Comparison of ENCODE assay signal across 29 mouse cellular contexts in the genomic region with DNA sequence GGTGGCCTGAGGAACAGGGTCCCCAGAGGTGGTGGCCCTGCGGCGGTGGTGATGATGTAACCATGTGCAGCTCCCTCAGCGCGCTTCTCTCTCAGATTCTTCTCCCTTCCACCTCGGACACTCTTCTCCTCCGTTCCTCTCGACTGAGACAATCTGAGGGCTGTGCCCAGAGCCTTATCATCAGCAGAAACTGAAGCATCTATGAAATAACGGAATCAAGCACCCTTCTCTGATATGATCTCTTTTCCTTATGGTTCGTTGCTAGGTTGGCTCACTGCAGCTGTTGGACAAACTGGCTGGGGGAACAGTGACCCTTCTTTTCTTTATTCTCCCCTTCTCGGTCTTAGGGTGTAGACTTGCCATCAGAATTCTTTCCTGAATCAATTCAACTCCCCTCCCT. TPM values are rescaled to one million over a fixed set of nuclear protein-coding genes. Genes with fewer than 3 reads are reported as not detected.
A peak's percentile ranks its signal among the peaks of the same experiment; 100 is the strongest.
DNase-seq lines count a peak whose midpoint lies in the region; ATAC-seq and TF ChIP-seq lines count a peak whose summit lies in the region.
"Had no signal": no experiment of that assay in that cellular context is flagged by ENCODE, and none has a peak within 500 bp of the region (broad histone marks: within the 10 kb centered on the region; RNA-seq: fewer than 3 reads in every experiment).

No protein-coding gene starts in this region.

- dilution Hi-C loops in CH12.LX (cut with MboI; ENCODE audit: extremely low pct_ligation_motif_present, extremely low pct_unique_long_range_greater_than_20kb, low sequenced_read_pairs): no loop called here

- no peak overlapping the region for H3K9ac ChIP-seq in kidney, embryonic 15.5 days
- H3K9ac ChIP-seq in CH12.LX (ENCODE audit: insufficient read depth, low read depth): no peak overlapping the region
- peak overlapping the region; percentile 34; the same call in 1 of the 2 replicates for H3K9ac ChIP-seq in limb, embryonic 14.5 days (ENCODE audit: low read depth, low read length, severe bottlenecking)
- H3K9ac ChIP-seq: forebrain, embryonic 15.5 days; hindbrain, embryonic 12.5 days; hindbrain, embryonic 15.5 days had no signal

- TF ChIP-seq POLR2A in CH12.LX (IDR thresholded peaks at IDR 0.05; ENCODE audit: low read depth, low read length): no peak
- TF ChIP-seq POLR2A in limb, embryonic 14.5 days (IDR thresholded peaks at IDR 0.05; ENCODE audit: borderline replicate concordance, extremely low read depth, insufficient read depth, insufficient read length): no peak

- peaks cover 10% of the 10 kb centered on the region; the same call in 1 of the 2 replicates for H3K4me1 ChIP-seq in kidney, embryonic 15.5 days
- peaks cover 9 to 30% of the 10 kb centered on the region in 2 experiments for H3K4me1 ChIP-seq in CH12.LX (ENCODE audit: control insufficient read depth in 1 of 2, insufficient read depth in 2 of 2)
- peaks cover 81% of the 10 kb centered on the region for H3K4me1 ChIP-seq in G1E (ENCODE audit: insufficient read depth, low read depth, low read length)
- no peaks in the 10 kb centered on the region for H3K4me1 ChIP-seq in limb, embryonic 14.5 days (ENCODE audit: control insufficient read depth, insufficient read depth, low read length)
- H3K4me1 ChIP-seq: forebrain, embryonic 15.5 days; hindbrain, embryonic 12.5 days; hindbrain, embryonic 15.5 days had no signal

- H3K9me3 ChIP-seq in kidney, embryonic 15.5 days (replicated peaks): no peaks in the 10 kb centered on the region
- H3K9me3 ChIP-seq in CH12.LX (replicated peaks; ENCODE audit: low read length) (no peaks in the 10 kb centered on the region), G1E (replicated peaks) (no peaks in the 10 kb centered on the region)
- H3K9me3 ChIP-seq in limb, embryonic 14.5 days (ENCODE audit: control insufficient read depth, low read length): no peaks in the 10 kb centered on the region
- H3K9me3 ChIP-seq: forebrain, embryonic 10.5 days; forebrain, embryonic 15.5 days; hindbrain, embryonic 12.5 days; hindbrain, embryonic 15.5 days had no signal

- no peak for TF ChIP-seq RAD21 in CH12.LX (IDR thresholded peaks at IDR 0.05; ENCODE audit: low read depth, low read length)

- H3K27me3 ChIP-seq in kidney, embryonic 15.5 days: peaks cover 28% of the 10 kb centered on the region
- H3K27me3 ChIP-seq in CH12.LX (replicated peaks) (no peaks in the 10 kb centered on the region), G1E (ENCODE audit: insufficient read depth, low read length) (peaks cover 23% of the 10 kb centered on the region)
- no peaks in the 10 kb centered on the region for H3K27me3 ChIP-seq in limb, embryonic 14.5 days (ENCODE audit: control insufficient read depth, insufficient read depth, low read length)
- H3K27me3 ChIP-seq: forebrain, embryonic 15.5 days; hindbrain, embryonic 15.5 days had no signal

- no peak for DNase-seq in kidney, postnatal 36 days
- DNase-seq in CH12.LX (ENCODE audit: extremely low read depth) (no peak), G1E (ENCODE audit: low spot score) (no peak)
- no peak for DNase-seq in limb, embryonic 14.5 days (ENCODE audit: low spot score)
- DNase-seq in right cerebral cortex, adult 18-20 months: no peak
- DNase-seq: adrenal gland, adult 2 months; adrenal gland, postnatal 14 days; cerebellum, adult 11 months; cerebellum, adult 2 months; cerebellum, adult 9-11 months; cerebellum, postnatal 25 days; gastrocnemius, postnatal 10 days; gastrocnemius, postnatal 36 days; heart, adult 11 months had no signal

- no peaks in the 10 kb centered on the region for H3K79me2 ChIP-seq in CH12.LX (replicated peaks; ENCODE audit: control insufficient read depth, extremely low read depth, insufficient read depth, poor library complexity, severe bottlenecking)

- in situ Hi-C loops in CH12.LX (cut with MboI; ENCODE audit: low pct_ligation_motif_present, low pct_unique_long_range_greater_than_20kb, low sequenced_read_pairs): loop anchor here (5.0 kb wide), 1 partner anchor 51 kb away; no protein-coding TSS in a partner anchor

- H3K4me2 ChIP-seq in kidney, embryonic 15.5 days: peak overlapping the region; percentile 16; the same call in 1 of the 2 replicates
- 0 out of 2 replicates have a peak overlapping the region, but pooled peaks have one; percentile 12 for H3K4me2 ChIP-seq in CH12.LX (ENCODE audit: insufficient read depth, low read depth, poor library complexity, severe bottlenecking)
- H3K4me2 ChIP-seq in limb, embryonic 14.5 days (replicated peaks; ENCODE audit: low read depth, low read length, severe bottlenecking): no peak overlapping the region
- H3K4me2 ChIP-seq: forebrain, embryonic 15.5 days; heart, embryonic 11.5 days; hindbrain, embryonic 12.5 days; hindbrain, embryonic 15.5 days had no signal

- no peak for TF ChIP-seq EP300 in CH12.LX (IDR thresholded peaks at IDR 0.05; ENCODE audit: low read length)

- WGBS in kidney, embryonic 15.5 days: 54% methylated on average over 10 of the region's 10 CpGs
- 68% methylated on average over 10 of the region's 10 CpGs for WGBS in limb, embryonic 14.5 days

- no peak overlapping the region for H3K27ac ChIP-seq in kidney, embryonic 15.5 days
- H3K27ac ChIP-seq in CH12.LX (ENCODE audit: insufficient read depth, low read depth): no peak overlapping the region
- H3K27ac ChIP-seq in limb, embryonic 14.5 days (replicated peaks; ENCODE audit: low read depth, low read length): no peak overlapping the region
- H3K27ac ChIP-seq: forebrain, embryonic 10.5 days; forebrain, embryonic 15.5 days; hindbrain, embryonic 12.5 days; hindbrain, embryonic 15.5 days had no signal

- H3K36me3 ChIP-seq in kidney, embryonic 15.5 days: no peaks in the 10 kb centered on the region
- H3K36me3 ChIP-seq in CH12.LX (replicated peaks in 1 of 2; ENCODE audit: control insufficient read depth in 1 of 2, insufficient read depth in 1 of 2, low read length in 1 of 2) (no peaks in the 10 kb centered on the region), G1E (replicated peaks) (no peaks in the 10 kb centered on the region)
- H3K36me3 ChIP-seq in limb, embryonic 14.5 days (ENCODE audit: control insufficient read depth, insufficient read depth, low read length): no peaks in the 10 kb centered on the region
- H3K36me3 ChIP-seq: forebrain, embryonic 10.5 days; forebrain, embryonic 15.5 days; hindbrain, embryonic 12.5 days; hindbrain, embryonic 15.5 days had no signal

- ATAC-seq in kidney, embryonic 15.5 days (replicated peaks; ENCODE audit: low FRiP score): no peak
- no peak for ATAC-seq in G1E (ENCODE audit: extremely low read depth, insufficient number of reproducible peaks, low FRiP score, poor library complexity, severe bottlenecking)
- no peak for ATAC-seq in limb, embryonic 14.5 days (ENCODE audit: low FRiP score, low read depth)
- ATAC-seq: CD4-positive, CD25-positive, alpha-beta regulatory T cell, adult 4 months; forebrain, embryonic 15.5 days had no signal

- H3K4me3 ChIP-seq in kidney, embryonic 15.5 days (replicated peaks): no peak overlapping the region
- no peak overlapping the region for H3K4me3 ChIP-seq in CH12.LX (replicated peaks in 1 of 3; ENCODE audit: low read depth in 2 of 3, low read length in 2 of 3, poor library complexity in 1 of 3)
- peak overlapping the region; percentile 40; the same call in 1 of the 2 replicates for H3K4me3 ChIP-seq in G1E (ENCODE audit: low read depth, low read length)
- no peak overlapping the region for H3K4me3 ChIP-seq in limb, embryonic 14.5 days (replicated peaks; ENCODE audit: low read length)
- H3K4me3 ChIP-seq: forebrain, embryonic 10.5 days; forebrain, embryonic 15.5 days; hindbrain, embryonic 12.5 days; hindbrain, embryonic 15.5 days had no signal

- TF ChIP-seq CTCF in CH12.LX (conservative IDR thresholded peaks at IDR 0.05 in 1 of 2, IDR thresholded peaks at IDR 0.05 in 1 of 2; ENCODE audit: low read depth in 2 of 2, low read length in 2 of 2) (no peak), G1E (IDR thresholded peaks at IDR 0.05; ENCODE audit: low read depth, low read length) (no peak)

RNA-seq across cellular contexts. Expression of a gene that starts 4.6 kb away (rescaled TPM):
- 0.09 and 0.21 TPM in 2 replicates for polyA plus RNA-seq in kidney, embryonic 15.5 days (2015; fragmentation: Nextera tagmentation; extraction: Ambion mirVana)
- total RNA-seq in CH12.LX (2012; rRNA removed): not detected in 2 replicates
- not detected in 2 replicates for total RNA-seq in CH12.LX (2014; rRNA removed)
- not detected in 2 replicates for polyA plus RNA-seq in CH12.LX (2012; ENCODE audit: insufficient read length, low read depth)
- not detected in 2 replicates for total RNA-seq in G1E (2014; fragmentation: Nextera tagmentation)
- 0.11 TPM in 1 of 2 replicates, not detected in the other for total RNA-seq in G1E (2017)
- polyA plus RNA-seq in G1E (2012): 0.02 TPM in 1 of 2 replicates, not detected in the other
- polyA plus RNA-seq in limb, embryonic 14.5 days (2012; rRNA removed): 0.04 and 0.06 TPM in 2 replicates
- polyA plus RNA-seq in limb, embryonic 14.5 days (2014; fragmentation: Nextera tagmentation; extraction: Ambion mirVana): 0.21 TPM in 1 of 2 replicates, not detected in the other
- total RNA-seq: adrenal gland, adult 2 months; adrenal gland, postnatal 14 days; gastrocnemius, adult 18-20 months; gastrocnemius, postnatal 10 days; gastrocnemius, postnatal 36 days; heart, adult 8-10 months; heart, postnatal 25 days; hematopoietic stem cell, adult 5-6 weeks had no signal
- polyA plus RNA-seq: C2C12; CD4-positive, CD25-positive, alpha-beta regulatory T cell, adult 4 months; forebrain, embryonic 10.5 days had no signal

RNA-seq across cellular contexts. Expression of a gene that starts 8.8 kb away (rescaled TPM):
- 0.21 TPM in 1 of 2 replicates, not detected in the other for polyA plus RNA-seq in kidney, embryonic 15.5 days (2015; fragmentation: Nextera tagmentation; extraction: Ambion mirVana)
- total RNA-seq in CH12.LX (2012; rRNA removed): 0.34 TPM in 1 of 2 replicates, not detected in the other
- not detected in 2 replicates for total RNA-seq in CH12.LX (2014; rRNA removed)
- polyA plus RNA-seq in CH12.LX (2012; ENCODE audit: insufficient read length, low read depth): 0.46 TPM in 1 of 2 replicates, not detected in the other
- 0.90 and 1.6 TPM in 2 replicates for total RNA-seq in G1E (2014; fragmentation: Nextera tagmentation)
- 0.16 TPM in 1 of 2 replicates, not detected in the other for total RNA-seq in G1E (2017)
- polyA plus RNA-seq in G1E (2012): 11.1 and 12.4 TPM in 2 replicates
- polyA plus RNA-seq in limb, embryonic 14.5 days (2012; rRNA removed): 0.23 and 0.36 TPM in 2 replicates
- 0.17 and 0.30 TPM in 2 replicates for polyA plus RNA-seq in limb, embryonic 14.5 days (2014; fragmentation: Nextera tagmentation; extraction: Ambion mirVana)
- total RNA-seq: adrenal gland, adult 2 months; adrenal gland, postnatal 14 days; ES-E14; gastrocnemius, adult 18-20 months; gastrocnemius, postnatal 36 days; heart, adult 8-10 months; heart, postnatal 25 days had no signal
- polyA plus RNA-seq: C2C12; CD4-positive, CD25-positive, alpha-beta regulatory T cell, adult 4 months; forebrain, embryonic 10.5 days; forebrain, embryonic 15.5 days; heart, embryonic 11.5 days; heart, embryonic 14.5 days; heart, postnatal 0 days; hindbrain, embryonic 12.5 days; hindbrain, embryonic 15.5 days had no signal

RNA-seq across cellular contexts. Expression of a gene that starts 16.5 kb away (rescaled TPM):
- polyA plus RNA-seq in kidney, embryonic 15.5 days (2015; fragmentation: Nextera tagmentation; extraction: Ambion mirVana): 142 and 145 TPM in 2 replicates
- 118 and 148 TPM in 2 replicates for total RNA-seq in CH12.LX (2012; rRNA removed)
- 74.0 and 85.6 TPM in 2 replicates for total RNA-seq in CH12.LX (2014; rRNA removed)
- polyA plus RNA-seq in CH12.LX (2012; ENCODE audit: insufficient read length, low read depth): 324 and 364 TPM in 2 replicates
- 266 and 298 TPM in 2 replicates for total RNA-seq in G1E (2014; fragmentation: Nextera tagmentation)
- total RNA-seq in G1E (2017): 115 and 125 TPM in 2 replicates
- 640 and 697 TPM in 2 replicates for polyA plus RNA-seq in G1E (2012)
- 280 and 297 TPM in 2 replicates for polyA plus RNA-seq in limb, embryonic 14.5 days (2012; rRNA removed)
- polyA plus RNA-seq in limb, embryonic 14.5 days (2014; fragmentation: Nextera tagmentation; extraction: Ambion mirVana): 99.4 and 118 TPM in 2 replicates

RNA-seq across cellular contexts. Expression of a gene that starts 17.2 kb away (rescaled TPM):
- 85.9 and 88.7 TPM in 2 replicates for polyA plus RNA-seq in kidney, embryonic 15.5 days (2015; fragmentation: Nextera tagmentation; extraction: Ambion mirVana)
- total RNA-seq in CH12.LX (2012; rRNA removed): 33.1 and 37.4 TPM in 2 replicates
- total RNA-seq in CH12.LX (2014; rRNA removed): 56.0 and 59.1 TPM in 2 replicates
- 60.7 and 63.3 TPM in 2 replicates for polyA plus RNA-seq in CH12.LX (2012; ENCODE audit: insufficient read length, low read depth)
- total RNA-seq in G1E (2014; fragmentation: Nextera tagmentation): 38.2 and 45.2 TPM in 2 replicates
- 34.1 and 34.6 TPM in 2 replicates for total RNA-seq in G1E (2017)
- polyA plus RNA-seq in G1E (2012): 10.1 and 12.5 TPM in 2 replicates
- 75.3 and 82.3 TPM in 2 replicates for polyA plus RNA-seq in limb, embryonic 14.5 days (2012; rRNA removed)
- 86.9 and 90.2 TPM in 2 replicates for polyA plus RNA-seq in limb, embryonic 14.5 days (2014; fragmentation: Nextera tagmentation; extraction: Ambion mirVana)
